Comparison of ENCODE assay signal across 10 mouse cellular contexts in genomic region chr10:111509981-111510380, GRCm38 (mm10). TPM values are rescaled to one million over a fixed set of nuclear protein-coding genes. Genes with fewer than 3 reads are reported as not detected.
DNase-seq lines count a peak whose midpoint lies in the region; ATAC-seq and TF ChIP-seq lines count a peak whose summit lies in the region.
"Had no signal": no experiment of that assay in that cellular context is flagged by ENCODE, and none has a peak within 500 bp of the region (broad histone marks: within the 10 kb centered on the region; RNA-seq: fewer than 3 reads in every experiment).

No protein-coding gene starts in this region.

- 58% methylated on average over 7 of the region's 7 CpGs for WGBS in heart, embryonic 16.5 days
- 50% methylated on average over 7 of the region's 7 CpGs for WGBS in lung, adult 2 months
- WGBS in hindbrain, embryonic 12.5 days = 68% methylated on average over 7 of the region's 7 CpGs

- no peak overlapping the region for H3K9ac ChIP-seq in heart, embryonic 16.5 days (ENCODE audit: low read length)
- no peak overlapping the region for H3K9ac ChIP-seq in hindbrain, embryonic 12.5 days
- H3K9ac ChIP-seq: liver, embryonic 12.5 days had no signal

- 0 out of 2 replicates have a peak overlapping the region, but pooled peaks have one; percentile 2 for H3K27ac ChIP-seq in heart, embryonic 16.5 days (ENCODE audit: low read length)
- H3K27ac ChIP-seq in hindbrain, embryonic 12.5 days = no peak overlapping the region
- H3K27ac ChIP-seq: liver, embryonic 12.5 days had no signal

- ATAC-seq in heart, embryonic 16.5 days (replicated peaks; ENCODE audit: extremely low read depth, insufficient read depth, low FRiP score) = no peak
- ATAC-seq in hindbrain, embryonic 12.5 days (ENCODE audit: low FRiP score) = no peak
- ATAC-seq in megakaryocyte progenitor cell, adult 5-6 weeks (replicated peaks; ENCODE audit: poor library complexity) = no peak
- ATAC-seq: liver, embryonic 12.5 days had no signal

- intact Hi-C loops in heart, postnatal 25 days (cut with DNase I) = loop anchor here (5.0 kb wide), 1 partner anchor 92 kb away; no protein-coding TSS in a partner anchor

- no peak overlapping the region; the same call in 1 of the 2 replicates for H3K4me2 ChIP-seq in heart, embryonic 16.5 days (ENCODE audit: low read depth, low read length)
- peak overlapping the region; percentile 78; the same call in 1 of the 2 replicates for H3K4me2 ChIP-seq in hindbrain, embryonic 12.5 days (replicated peaks)
- peak overlapping the region; percentile 80 for H3K4me2 ChIP-seq in myocyte (ENCODE audit: low read depth)

- DNase-seq in heart, postnatal 25 days (ENCODE audit: low spot score) = no peak
- peak; percentile 17 for DNase-seq in lung, postnatal 14 days
- no peak for DNase-seq in lung, adult 2 months
- DNase-seq in frontal cortex, postnatal 36 days (ENCODE audit: low spot score in 2 of 2) = no peak
- DNase-seq: gastrocnemius, postnatal 10 days had no signal

- H3K9me3 ChIP-seq in heart, embryonic 16.5 days (replicated peaks; ENCODE audit: control insufficient read depth, low read length) = no peaks in the 10 kb centered on the region
- H3K9me3 ChIP-seq in hindbrain, embryonic 12.5 days (replicated peaks) = no peaks in the 10 kb centered on the region
- H3K9me3 ChIP-seq: liver, embryonic 12.5 days had no signal

- peaks cover 32% of the 10 kb centered on the region for H3K4me1 ChIP-seq in heart, embryonic 16.5 days (ENCODE audit: control insufficient read depth, insufficient read depth, low read length)
- peaks cover 5% of the 10 kb centered on the region for H3K4me1 ChIP-seq in lung, adult 2 months (ENCODE audit: control insufficient read depth, insufficient read depth, low read length)
- peaks cover 14% of the 10 kb centered on the region for H3K4me1 ChIP-seq in hindbrain, embryonic 12.5 days

- TF ChIP-seq CTCF in lung, adult 2 months (IDR thresholded peaks at IDR 0.05; ENCODE audit: insufficient read depth, low read length) = no peak

- no peak overlapping the region for H3ac ChIP-seq in myocyte (ENCODE audit: control insufficient read depth, insufficient read length)

- peaks cover 33% of the 10 kb centered on the region for H3K79me2 ChIP-seq in myocyte (ENCODE audit: control insufficient read depth, insufficient read depth)

- TF ChIP-seq POLR2A in lung, adult 2 months (IDR thresholded peaks at IDR 0.05; ENCODE audit: borderline replicate concordance, extremely low read depth, low read depth, low read length) = no peak
- no peak for TF ChIP-seq POLR2A in myocyte (IDR thresholded peaks at IDR 0.05; ENCODE audit: insufficient read length, low read depth)

- H3K27me3 ChIP-seq in heart, embryonic 16.5 days (ENCODE audit: control insufficient read depth, insufficient read depth, low read length) = no peaks in the 10 kb centered on the region
- H3K27me3 ChIP-seq in hindbrain, embryonic 12.5 days = no peaks in the 10 kb centered on the region
- no peaks in the 10 kb centered on the region for H3K27me3 ChIP-seq in myocyte (ENCODE audit: control insufficient read depth, insufficient read depth, insufficient read length)

- H3K4me3 ChIP-seq in heart, embryonic 16.5 days (ENCODE audit: low read length) = no peak overlapping the region
- H3K4me3 ChIP-seq in lung, adult 2 months (replicated peaks; ENCODE audit: extremely low read depth, low read depth, low read length) = no peak overlapping the region
- no peak overlapping the region for H3K4me3 ChIP-seq in hindbrain, embryonic 12.5 days
- peak overlapping the region; percentile 99 for H3K4me3 ChIP-seq in myocyte
- H3K4me3 ChIP-seq: liver, embryonic 12.5 days had no signal

- 0 out of 2 replicates have a peak, but pooled peaks cover 2% of the 10 kb centered on the region for H3K36me3 ChIP-seq in heart, embryonic 16.5 days (ENCODE audit: control insufficient read depth, insufficient read depth)
- no peaks in the 10 kb centered on the region for H3K36me3 ChIP-seq in hindbrain, embryonic 12.5 days
- H3K36me3 ChIP-seq in myocyte (ENCODE audit: control insufficient read depth, insufficient read depth) = peaks cover 4% of the 10 kb centered on the region
- H3K36me3 ChIP-seq: liver, embryonic 12.5 days had no signal

TF ChIP-seq in myocyte, 11 proteins besides CTCF, POLR2A, EP300 and RAD21:
- TF ChIP-seq MAX (IDR thresholded peaks at IDR 0.05; ENCODE audit: low read depth) = no peak
- TF ChIP-seq SRF (IDR thresholded peaks at IDR 0.05; ENCODE audit: control insufficient read depth, insufficient read length, low read depth) = no peak
- TF ChIP-seq MYOD1 (IDR thresholded peaks at IDR 0.05; ENCODE audit: control insufficient read depth in 1 of 3, insufficient read length in 2 of 3, low read depth in 2 of 3) = no peak
- no peak for TF ChIP-seq TCF12 (IDR thresholded peaks at IDR 0.05; ENCODE audit: insufficient read depth, poor library complexity, severe bottlenecking)
- TF ChIP-seq CEBPB (IDR thresholded peaks at IDR 0.05; ENCODE audit: insufficient read depth, poor library complexity, severe bottlenecking) = no peak
- TF ChIP-seq POLR2AphosphoS2 (IDR thresholded peaks at IDR 0.05; ENCODE audit: insufficient read length, low read depth) = peak; percentile 35

RNA-seq across cellular contexts. Expression of gene Phlda1, which starts 3.9 kb away (rescaled TPM):
- 27.4 and 27.6 TPM in 2 replicates for polyA plus RNA-seq in heart, embryonic 16.5 days (2015; fragmentation: Nextera tagmentation; extraction: Ambion mirVana)
- total RNA-seq in heart, postnatal 25 days (2021) = 10 to 100 TPM; 16.9 to 18.8 TPM
- 32.7 and 54.1 TPM in 2 replicates for polyA plus RNA-seq in lung, adult 2 months (2012; rRNA removed)
- 42.8 and 54.3 TPM in 2 replicates for polyA plus RNA-seq in hindbrain, embryonic 12.5 days (2016; fragmentation: Nextera tagmentation; extraction: Ambion mirVana)
- 56.1 TPM for polyA plus RNA-seq in myocyte (2012; fragmentation: generic; extraction: Trizol)
- 2.1 and 3.7 TPM in 2 replicates for total RNA-seq in megakaryocyte progenitor cell, adult 5-6 weeks (2015)
- total RNA-seq in megakaryocyte progenitor cell, adult 5-6 weeks (2017) = 0.10 and 0.33 TPM in 2 replicates

RNA-seq across cellular contexts. Expression of gene Nap1l1, which starts 37.0 kb away (rescaled TPM):
- 104 and 115 TPM in 2 replicates for polyA plus RNA-seq in heart, embryonic 16.5 days (2015; fragmentation: Nextera tagmentation; extraction: Ambion mirVana)
- 10 to 100 TPM; 55.0 to 60.9 TPM for total RNA-seq in heart, postnatal 25 days (2021)
- 10.8 and 20.7 TPM in 2 replicates for polyA plus RNA-seq in lung, adult 2 months (2012; rRNA removed)
- polyA plus RNA-seq in hindbrain, embryonic 12.5 days (2016; fragmentation: Nextera tagmentation; extraction: Ambion mirVana) = 265 and 269 TPM in 2 replicates
- 130 TPM for polyA plus RNA-seq in myocyte (2012; fragmentation: generic; extraction: Trizol)
- 651 and 679 TPM in 2 replicates for total RNA-seq in megakaryocyte progenitor cell, adult 5-6 weeks (2015)
- 565 and 710 TPM in 2 replicates for total RNA-seq in megakaryocyte progenitor cell, adult 5-6 weeks (2017)
